Mouse (Mus musculus): ENCODE results near the gene Slc22a4.
"Not testable (repeated sequence)": the region's sequence is repeated elsewhere in the genome, so short reads cannot be mapped to it uniquely, and the experiment has no call there.

Slc22a4 gene

DNA sequence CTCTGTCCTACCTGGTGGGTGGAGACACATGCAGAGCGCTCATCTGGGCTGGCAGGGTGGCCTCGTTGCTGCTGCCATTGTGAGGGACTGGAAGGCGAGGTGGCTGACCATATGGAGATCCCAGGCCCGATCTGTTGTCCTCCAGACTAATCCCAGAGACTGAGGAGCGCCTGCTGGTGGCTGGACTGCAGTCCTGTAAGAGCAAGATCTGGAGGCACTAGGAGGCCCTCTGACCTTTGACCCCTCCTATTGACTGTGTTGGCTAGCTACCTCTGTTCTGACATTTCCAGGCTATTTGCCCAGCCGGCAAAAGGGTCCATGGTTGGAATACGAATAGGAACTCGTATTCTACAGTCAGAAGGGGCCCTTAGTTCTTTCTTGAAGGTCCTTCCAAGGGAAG lies 28.2 kb upstream of the Slc22a4 start:
- no peak for DNase-seq

GRCm38 (mm10) chr11:54054257-54054656 lies 26.4 kb upstream of the Slc22a4 start:
- DNase-seq, result peak; percentile 72

DNA sequence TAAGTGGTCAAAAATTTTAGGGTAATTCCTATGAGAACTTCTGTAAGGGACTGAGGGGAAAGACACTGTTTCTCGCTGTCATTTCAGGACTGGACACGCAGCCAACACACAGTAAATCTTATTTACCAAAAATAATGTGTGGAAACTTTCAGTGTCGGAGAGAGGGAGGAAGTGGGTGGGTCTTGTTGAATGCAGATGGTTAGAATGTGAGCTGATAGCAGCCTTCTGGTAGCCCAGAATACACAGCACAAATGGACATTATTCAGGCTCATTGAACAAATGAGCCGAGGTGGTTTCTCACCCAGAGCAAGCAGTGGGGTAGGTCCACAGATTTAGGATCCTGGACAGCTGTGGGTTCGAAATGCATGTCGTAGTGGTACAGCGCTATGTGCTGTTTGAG lies 25.2 kb upstream of the Slc22a4 start:
- DNase-seq, result no peak

GRCm38 (mm10) chr11:54052128-54052527 lies 24.2 kb upstream of the Slc22a4 start:
- no peak for DNase-seq

DNA sequence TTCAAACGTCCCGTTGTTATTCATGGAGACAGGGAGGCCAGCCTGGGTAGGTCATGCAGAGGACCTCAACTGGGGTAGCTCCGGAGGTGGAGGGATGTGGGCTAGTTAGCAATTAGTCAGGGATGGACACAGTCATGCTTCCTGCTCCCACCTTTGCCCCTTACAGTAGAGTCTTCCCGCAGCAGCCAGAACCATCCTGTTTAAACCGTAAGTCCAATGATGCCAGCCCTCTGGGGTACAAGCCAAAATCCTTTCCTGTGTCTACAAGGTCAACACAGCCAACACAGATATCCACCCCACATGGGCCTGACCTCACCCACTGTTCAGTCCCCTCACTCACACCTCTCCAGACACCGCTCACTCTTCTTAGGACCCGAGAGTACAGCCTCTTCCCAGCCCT lies 23.3 kb upstream of the Slc22a4 start:
- no peak for DNase-seq

DNA sequence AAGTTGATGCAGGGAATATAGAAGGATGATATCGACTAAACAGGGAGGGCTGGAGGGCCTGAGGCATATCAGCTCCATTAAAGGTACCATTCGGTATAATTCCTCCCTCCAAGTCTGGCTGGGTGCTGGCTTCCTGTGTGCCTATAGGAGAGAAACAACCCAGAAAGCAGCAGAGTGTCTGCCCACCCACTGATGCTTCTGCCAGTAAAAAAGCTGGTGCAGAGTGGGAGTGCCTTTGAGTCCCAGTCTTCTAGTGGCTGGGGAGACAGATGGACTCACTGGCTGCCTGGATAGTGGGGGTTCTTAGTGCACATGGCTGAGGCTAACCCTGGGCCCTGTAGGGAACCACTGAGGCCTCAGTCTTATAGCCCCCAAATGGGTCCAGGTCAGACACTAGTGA lies 22.3 kb upstream of the Slc22a4 start:
- no peak for DNase-seq

DNA sequence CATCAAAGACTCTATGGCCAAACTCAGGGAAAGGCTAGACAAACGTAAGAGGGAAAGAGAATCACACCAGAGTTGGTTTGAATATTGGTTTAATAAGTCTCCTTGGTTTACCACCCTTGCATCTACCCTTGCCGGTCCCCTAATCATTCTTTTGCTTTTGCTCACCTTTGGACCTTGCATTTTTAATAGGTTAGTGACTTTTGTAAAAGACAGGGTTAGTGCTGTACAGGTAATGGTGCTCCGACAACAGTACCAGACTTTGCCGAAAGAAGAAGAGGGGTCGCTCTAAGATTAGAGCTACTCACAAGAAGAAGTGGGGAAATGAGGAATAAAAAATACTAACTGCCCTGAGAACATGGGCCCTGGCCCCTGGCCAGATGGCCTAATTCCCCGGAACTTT lies 12.8 kb upstream of the Slc22a4 start:
- DNase-seq, result no peak

- not testable (repeated sequence) for DNase-seq
Observed at GRCm38 (mm10) chr11:54032872-54033271, 5.0 kb upstream of the Slc22a4 start.

DNA sequence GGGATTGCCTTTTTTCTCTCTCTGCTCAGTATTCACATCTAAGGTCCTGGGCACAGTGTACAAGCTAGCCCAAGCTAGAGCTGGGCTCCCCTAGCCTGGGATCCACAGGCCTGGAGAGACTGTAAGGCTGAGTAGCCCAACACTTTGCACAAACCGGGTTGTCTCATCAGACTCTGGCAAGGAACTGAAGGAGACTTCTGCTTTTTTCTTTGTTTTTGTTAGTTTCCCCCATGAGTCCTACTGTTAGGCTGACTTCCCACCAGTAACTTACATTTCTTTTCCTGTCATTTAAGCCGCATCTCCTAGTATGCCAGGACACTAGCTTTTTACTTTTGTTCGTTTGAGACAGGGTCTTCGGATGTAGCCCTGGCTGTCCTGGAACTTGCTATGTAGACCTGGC lies 1.1 kb upstream of the Slc22a4 start:
- peak; percentile 47 for DNase-seq

GRCm38 (mm10) chr11:54027131-54028043 lies 503 bp downstream of the Slc22a4 start:
- DNase-seq, result peak; percentile 60

DNA sequence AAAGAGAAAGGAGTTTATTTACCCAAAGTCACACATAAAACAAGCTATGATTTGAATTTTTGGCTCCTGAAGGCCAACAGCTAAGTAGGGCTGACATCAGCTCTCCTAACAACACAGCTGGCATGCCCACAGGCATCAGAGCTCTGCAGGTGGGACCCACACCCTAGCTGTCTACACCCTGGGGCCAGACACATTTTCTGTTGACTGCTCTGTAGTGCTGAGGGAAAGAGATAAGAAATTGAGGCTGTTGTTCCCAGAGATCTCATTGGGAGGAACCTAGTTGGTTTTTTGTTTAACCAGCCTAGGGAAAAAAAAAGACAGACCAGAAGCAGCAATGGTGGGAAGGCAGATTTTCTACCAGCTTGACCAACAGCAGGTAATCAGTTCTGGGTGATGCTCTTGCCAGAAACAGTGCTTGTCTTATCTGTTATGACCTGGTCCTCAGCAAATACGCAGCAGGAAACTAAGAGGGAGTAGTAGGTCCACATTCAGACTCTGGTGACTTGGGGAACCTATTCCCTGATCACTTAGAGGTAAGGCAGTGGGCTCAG lies 1.3 kb downstream of the Slc22a4 start:
- DNase-seq, result no peak

- no peak for DNase-seq
Observed at GRCm38 (mm10) chr11:54021396-54022093, 6.3 kb downstream of the Slc22a4 start.

GRCm38 (mm10) chr11:54018893-54019732 lies 8.8 kb downstream of the Slc22a4 start:
- DNase-seq, result no peak

DNA sequence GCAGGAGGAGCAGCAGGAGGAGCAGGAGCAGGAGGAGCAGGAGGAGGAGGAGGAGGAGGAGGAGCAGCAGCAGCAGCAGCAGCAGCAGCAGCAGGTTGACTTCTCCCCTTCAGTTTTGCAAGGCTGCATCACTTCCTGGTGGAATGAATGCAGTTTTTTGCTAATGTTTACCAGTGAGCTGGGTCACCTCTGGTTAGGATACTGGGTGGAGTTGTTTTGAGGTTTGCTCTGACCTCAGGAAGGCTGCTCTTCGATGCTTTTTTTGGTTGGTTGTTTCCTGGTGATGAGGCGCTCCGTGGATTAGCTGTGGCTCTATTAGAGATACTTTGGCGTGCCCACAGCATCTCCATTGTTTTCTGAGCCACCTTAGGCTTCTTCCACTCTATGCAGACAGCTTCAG lies 10.3 kb downstream of the Slc22a4 start:
- no peak for DNase-seq

DNA sequence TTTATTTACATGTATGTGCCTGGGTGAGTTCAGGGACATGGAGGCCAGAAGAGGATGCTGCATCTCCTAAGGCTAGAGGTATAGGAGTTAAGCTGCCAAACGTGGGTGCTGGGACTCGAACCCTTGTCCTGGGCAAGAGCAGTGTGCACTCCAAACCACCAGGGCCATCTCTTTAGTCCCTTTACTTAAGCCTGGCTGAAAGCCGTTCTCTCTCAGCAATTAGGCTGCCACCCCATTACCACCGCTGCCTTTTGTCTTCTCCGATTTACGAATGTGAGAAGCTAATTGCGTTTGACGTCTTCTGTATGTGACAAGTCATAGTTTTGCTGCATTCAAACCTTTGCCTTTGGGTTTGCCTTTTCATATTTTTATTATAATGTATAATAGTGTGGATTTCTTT lies 11.8 kb downstream of the Slc22a4 start:
- DNase-seq, result no peak

DNA sequence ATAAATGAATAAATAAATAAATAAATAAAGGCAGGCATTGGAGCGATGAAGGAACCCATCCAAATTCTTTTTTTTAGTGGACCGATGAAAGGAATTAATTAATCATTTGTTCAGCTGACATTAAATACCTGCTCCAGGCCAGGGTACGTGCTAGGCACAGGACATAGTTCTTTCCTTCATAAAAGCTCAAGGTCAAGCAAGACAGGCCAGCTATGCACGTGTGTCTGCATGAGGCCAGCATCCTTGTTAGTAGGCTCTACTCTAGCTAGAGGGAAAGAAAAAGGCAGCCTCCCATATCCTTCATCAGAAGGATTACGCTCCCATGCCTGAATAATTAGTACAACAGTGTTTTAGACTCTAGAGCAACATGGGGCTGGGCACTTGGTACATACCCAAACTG lies 14.9 kb downstream of the Slc22a4 start:
- no peak for DNase-seq

DNA sequence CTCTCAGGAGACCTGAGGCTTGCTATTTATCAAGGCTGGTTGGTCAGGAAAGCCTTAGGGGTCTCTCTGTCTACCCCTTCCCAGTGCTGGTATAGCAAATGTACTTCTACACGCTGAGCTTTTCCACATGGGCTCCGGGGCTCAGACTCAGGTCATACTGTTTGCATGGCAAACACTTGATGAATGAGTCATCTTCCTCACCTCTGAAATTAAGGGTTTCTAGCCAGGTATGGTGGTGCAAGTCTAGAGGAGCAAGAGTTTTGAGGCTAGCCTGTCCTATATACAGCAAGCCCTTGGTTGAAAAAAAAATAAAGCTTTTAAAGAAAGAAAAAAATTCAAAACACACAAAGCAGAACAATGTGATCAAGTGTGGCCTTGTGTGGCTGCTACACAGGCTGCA lies 16.6 kb downstream of the Slc22a4 start:
- DNase-seq, result no peak

DNA sequence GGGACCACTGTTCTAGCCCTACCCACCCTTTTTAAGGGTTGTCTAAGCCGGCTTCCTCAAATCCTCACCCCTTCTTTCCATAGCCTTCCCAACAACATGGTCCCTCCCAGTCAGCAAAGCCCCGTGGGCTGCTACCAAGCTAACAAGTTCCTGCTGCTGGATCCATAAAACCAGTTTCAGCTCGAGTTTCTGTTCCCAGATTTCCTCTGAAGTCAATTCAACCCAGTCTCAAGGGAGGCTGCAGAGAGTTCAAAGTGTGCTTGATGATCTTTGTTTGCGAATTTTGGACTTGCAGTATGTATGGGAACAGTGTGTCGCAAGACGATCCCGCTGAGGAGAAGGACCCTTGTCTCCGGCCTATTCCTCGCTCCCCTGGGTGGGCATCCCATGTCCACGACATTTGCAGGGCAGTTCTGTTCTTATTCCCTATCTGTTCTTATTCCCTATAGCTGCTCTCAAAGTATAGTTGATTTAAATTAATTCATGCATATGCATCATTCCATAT lies 19.4 kb downstream of the Slc22a4 start:
- DNase-seq, result peak; percentile 25

- peak; percentile 83 for DNase-seq
Observed at GRCm38 (mm10) chr11:54007717-54008116, 20.2 kb downstream of the Slc22a4 start.

GRCm38 (mm10) chr11:54006901-54007300 lies 21.0 kb downstream of the Slc22a4 start:
- DNase-seq, result peak; percentile 74

DNA sequence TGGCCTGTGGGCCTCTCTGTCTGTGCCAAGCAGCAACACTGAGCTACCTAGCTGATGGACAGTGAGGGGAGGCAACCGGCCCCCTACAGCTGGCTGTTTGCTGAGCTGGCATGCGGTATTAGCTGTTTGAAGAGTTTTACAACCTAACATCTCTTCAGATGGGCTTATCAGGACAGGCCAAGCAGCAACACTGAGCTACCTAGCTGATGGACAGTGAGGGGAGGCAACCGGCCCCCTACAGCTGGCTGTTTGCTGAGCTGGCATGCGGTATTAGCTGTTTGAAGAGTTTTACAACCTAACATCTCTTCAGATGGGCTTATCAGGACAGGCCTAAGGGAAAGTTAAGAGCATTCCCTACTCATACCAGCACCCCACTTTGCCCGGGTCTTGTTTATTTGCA lies 21.5 kb downstream of the Slc22a4 start:
- peak; percentile 21 for DNase-seq

GRCm38 (mm10) chr11:54004734-54005133 lies 23.2 kb downstream of the Slc22a4 start:
- no peak for DNase-seq

- DNase-seq, result peak; percentile 43
Observed at GRCm38 (mm10) chr11:54004221-54004620, 23.7 kb downstream of the Slc22a4 start.
